Mouse (Mus musculus): Measurements from ENCODE around the gene Ipo7.

GRCm38 (mm10) chr7:110078168-110078567, 60.1 kb downstream of the Ipo7 start:
- TF ChIP-seq POLR2A (IDR thresholded peaks at IDR 0.05; ENCODE audit: borderline replicate concordance, control insufficient read depth, low read depth, low read length): no peak
- no peak for TF ChIP-seq CTCF (IDR thresholded peaks at IDR 0.05; ENCODE audit: control insufficient read depth, insufficient read depth, low read length)
